Mouse (Mus musculus): Measurements from ENCODE around the gene Klra4.
"Not testable (repeated sequence)": the region's sequence is repeated elsewhere in the genome, so short reads cannot be mapped to it uniquely, and the experiment has no call there.

DNA sequence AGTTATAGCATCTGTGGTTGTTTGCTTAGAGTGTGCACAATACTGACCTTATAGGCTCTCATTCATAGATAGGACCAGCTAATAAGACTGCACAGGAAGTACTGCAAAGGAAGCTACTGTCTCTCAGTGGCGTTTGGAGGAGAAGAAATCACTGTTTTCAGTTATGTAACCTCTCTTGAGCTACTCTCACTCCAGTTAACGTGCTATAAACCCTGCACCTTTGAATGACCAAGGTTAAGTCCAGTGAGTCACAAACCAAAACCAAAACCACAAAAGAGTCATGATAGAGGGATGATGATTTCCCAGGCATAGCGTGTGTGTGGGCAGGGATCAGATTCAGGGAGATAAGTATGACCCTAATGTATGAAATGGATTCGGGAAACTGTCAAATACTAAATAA lies 31.9 kb downstream of the Klra4 start:
- TF ChIP-seq CTCF, EP300 (IDR thresholded peaks at IDR 0.05; ENCODE audit: low read depth): not testable (repeated sequence)
